Mouse (Mus musculus) hindbrain, embryonic 16.5 days (tissue): ENCODE results near the gene Lars2. TPM values are rescaled to one million over a fixed set of nuclear protein-coding genes. Genes with fewer than 3 reads are reported as not detected.

Source experiments
- ATAC-seq: fragments of 200-750 bp; cut with Nextera tagmentation; 2 replicates; pipeline ENCODE4 v1.8.0; 2017; ENCODE audit warnings: moderate TSS enrichment, moderate library complexity
- H3K27ac ChIP-seq: fragments of 300-500 bp; sonication (generic); 2 replicates; pipeline ENCODE4 v1.5.1; 2014; ENCODE audit warnings: low read depth, mild to moderate bottlenecking, control low read depth, low read length, moderate library complexity
- H3K27me3 ChIP-seq: fragments of 300-500 bp; sonication (generic); replicated peaks from 2 replicates; pipeline ENCODE4 v1.6.1; 2014; ENCODE audit warnings: low read length; ENCODE audit not compliant: control insufficient read depth, insufficient read depth
- H3K36me3 ChIP-seq: fragments of 300-500 bp; sonication (generic); 2 replicates; pipeline ENCODE4 v1.6.1; 2014; ENCODE audit warnings: mild to moderate bottlenecking, low read length, moderate library complexity, mixed read lengths; ENCODE audit not compliant: control insufficient read depth, insufficient read depth
- H3K4me1 ChIP-seq: fragments of 300-500 bp; sonication (generic); 2 replicates; pipeline ENCODE4 v1.6.1; 2014; ENCODE audit warnings: low read depth, low read length; ENCODE audit not compliant: control insufficient read depth, insufficient read depth
- H3K4me2 ChIP-seq: fragments of 300-500 bp; sonication (generic); 2 replicates; pipeline ENCODE4 v1.6.1; 2014; ENCODE audit warnings: mild to moderate bottlenecking, low read length, control low read depth, moderate library complexity
- H3K4me3 ChIP-seq: fragments of 300-500 bp; sonication (generic); 2 replicates; pipeline ENCODE4 v1.5.1; 2014; ENCODE audit warnings: mild to moderate bottlenecking, low read length, control low read depth, moderate library complexity
- H3K9ac ChIP-seq: fragments of 300-500 bp; sonication (generic); 2 replicates; pipeline ENCODE4 v1.6.1; 2014; ENCODE audit warnings: low read depth, mild to moderate bottlenecking, control low read depth, low read length, moderate library complexity
- H3K9me3 ChIP-seq: fragments of 300-500 bp; sonication (generic); 2 replicates; pipeline ENCODE4 v1.6.1; 2014; ENCODE audit warnings: mild to moderate bottlenecking, low read length, moderate library complexity; ENCODE audit not compliant: control insufficient read depth
- WGBS: fragments of 180-500 bp; shearing (Covaris S2); extraction: QIAGEN DNeasy Blood & Tissue Kit; methylation state at CpG from one replicate; pipeline ENCODE4 v1.1.7; 2014; 5-methylcytosine and 5-hydroxymethylcytosine counted together
- polyA plus RNA-seq: library from polyadenylated mRNA; unstranded; fragments of >200 nt; fragmentation: Nextera tagmentation; extraction: Ambion mirVana; gene quantifications from 2 replicates; pipeline ENCODE4 v1.2.1, GENCODE M21; 2015

Gene Lars2
- polyA plus RNA-seq, 1 experiment from 2014 or later = 610 TPM

DNA sequence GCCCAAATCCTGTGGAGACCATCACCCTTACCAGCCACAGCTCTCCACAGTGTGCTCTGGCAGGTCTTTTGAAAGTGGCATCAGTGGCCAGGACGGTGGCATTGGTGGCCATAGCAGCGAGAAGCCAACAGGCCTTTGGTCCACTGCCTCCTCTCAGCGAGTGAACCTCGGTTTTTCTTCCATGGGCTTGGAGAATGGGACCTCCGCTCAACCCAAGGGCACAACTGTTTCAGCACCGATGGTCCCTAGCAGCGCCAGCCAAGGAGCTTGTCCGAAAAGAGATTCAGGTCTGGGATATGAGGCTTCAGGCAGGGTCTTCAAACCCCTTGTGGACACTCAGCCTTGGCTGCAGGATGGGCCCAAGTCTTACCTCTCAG, 113.1 kb downstream of the Lars2 start:
- Histone ChIP-seq H3K27ac (no peak overlapping the region), H3K36me3 (no peaks in the 10 kb centered on the region), H3K4me3 (no peak overlapping the region), H3K4me2 (peak overlapping the region; percentile 57), H3K9ac (no peak overlapping the region), H3K9me3 (no peaks in the 10 kb centered on the region), H3K4me1 (peaks cover 6% of the 10 kb centered on the region; the same call in 1 of the 2 replicates), H3K27me3 (no peaks in the 10 kb centered on the region)
- ATAC-seq = no peak
- 94% methylated on average over 8 of the region's 8 CpGs for WGBS

DNA sequence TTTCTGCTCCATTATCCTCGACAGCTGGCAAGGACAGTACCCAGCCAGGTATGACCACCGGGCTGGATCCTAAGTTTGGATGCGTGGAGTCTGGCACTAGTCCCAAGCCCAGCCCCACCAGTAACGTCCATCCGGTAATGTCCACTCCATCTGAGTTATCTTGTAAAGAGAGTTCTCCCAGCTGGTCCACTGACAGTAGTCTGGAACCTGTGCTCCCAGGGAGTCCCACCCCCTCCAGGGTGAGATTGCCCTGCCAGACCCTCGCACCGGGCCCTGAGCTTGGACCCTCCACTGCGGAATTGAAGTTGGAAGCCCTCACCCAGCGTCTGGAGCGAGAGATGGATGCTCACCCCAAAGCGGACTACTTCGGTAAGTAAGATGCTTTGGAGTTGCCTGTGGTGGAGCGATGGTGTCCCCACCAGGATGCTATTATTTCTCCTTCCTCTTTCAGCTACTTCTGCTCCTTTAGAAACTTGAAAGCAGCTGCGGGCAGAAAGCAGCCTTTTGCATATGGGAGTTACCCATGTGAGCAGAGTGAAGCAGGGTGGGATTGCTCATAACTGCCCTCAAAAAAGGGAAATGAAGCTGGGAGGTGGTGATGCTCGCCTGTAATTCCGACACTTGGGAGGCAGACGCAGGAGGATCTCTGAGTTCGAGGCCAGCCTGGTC, 113.7 kb downstream of the Lars2 start:
- Histone ChIP-seq H3K36me3 (no peaks in the 10 kb centered on the region), H3K4me2 (peak overlapping the region; percentile 57), H3K9ac (no peak overlapping the region), H3K9me3 (no peaks in the 10 kb centered on the region), H3K4me1 (peaks cover 6% of the 10 kb centered on the region; the same call in 1 of the 2 replicates), H3K27me3 (no peaks in the 10 kb centered on the region), H3K4me3 (no peak overlapping the region), H3K27ac (no peak overlapping the region)
- WGBS = 75% methylated on average over 18 of the region's 18 CpGs
- no peak for ATAC-seq

DNA sequence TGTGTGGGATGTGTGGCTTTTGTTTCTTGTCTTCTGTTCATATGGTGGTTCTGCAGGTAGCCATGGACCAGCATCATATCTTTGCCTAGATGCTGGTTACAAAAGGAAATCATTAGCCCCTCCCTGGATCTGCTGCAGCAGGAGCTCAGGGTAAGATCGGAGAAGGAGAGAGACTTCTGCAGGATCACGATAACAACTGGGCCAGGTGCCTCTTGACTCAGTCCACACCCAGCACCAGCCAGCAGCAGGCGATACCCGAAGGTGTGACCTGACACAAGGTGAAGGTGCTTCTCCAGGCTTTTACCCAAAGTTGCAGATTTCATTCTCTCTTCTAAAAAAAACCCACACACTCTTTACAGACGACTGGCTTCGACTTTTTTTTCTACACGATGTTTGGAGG, 114.4 kb downstream of the Lars2 start:
- H3K27me3 ChIP-seq = no peaks in the 10 kb centered on the region
- peak overlapping the region; percentile 57 for H3K4me2 ChIP-seq
- no peak for ATAC-seq
- no peak overlapping the region for H3K9ac ChIP-seq
- H3K36me3 ChIP-seq = no peaks in the 10 kb centered on the region
- no peak overlapping the region for H3K4me3 ChIP-seq
- H3K4me1 ChIP-seq = peaks cover 6% of the 10 kb centered on the region; the same call in 1 of the 2 replicates
- H3K9me3 ChIP-seq = no peaks in the 10 kb centered on the region
- 75% methylated on average over 7 of the region's 7 CpGs for WGBS
- H3K27ac ChIP-seq = no peak overlapping the region

DNA sequence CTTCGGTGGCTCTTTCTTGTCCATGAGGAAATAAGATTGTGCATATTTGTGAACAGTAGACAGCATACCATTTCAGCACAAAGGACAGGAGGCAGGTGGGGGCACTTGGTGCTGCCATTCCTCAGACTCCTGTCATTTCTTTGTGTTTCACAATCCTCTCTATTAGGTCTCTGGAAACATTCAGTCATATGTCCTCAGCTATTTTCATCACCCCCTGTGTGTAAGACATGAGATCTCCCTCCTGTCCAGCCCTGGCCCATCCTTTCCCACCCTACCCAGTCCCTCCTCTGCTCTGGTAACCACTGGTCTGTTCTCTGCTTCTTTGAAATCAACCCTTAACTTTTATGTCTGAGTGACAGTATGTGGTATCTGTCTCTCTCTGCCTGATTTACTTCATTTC, 116.9 kb downstream of the Lars2 start:
- Histone ChIP-seq H3K36me3 (no peaks in the 10 kb centered on the region), H3K27me3 (no peaks in the 10 kb centered on the region), H3K9ac (no peak overlapping the region), H3K4me1 (peaks cover 6% of the 10 kb centered on the region; the same call in 1 of the 2 replicates), H3K4me2 (no peak overlapping the region), H3K9me3 (no peaks in the 10 kb centered on the region), H3K4me3 (no peak overlapping the region), H3K27ac (no peak overlapping the region)
- no peak for ATAC-seq
- 90% methylated on average over 1 of the region's 1 CpGs for WGBS

DNA sequence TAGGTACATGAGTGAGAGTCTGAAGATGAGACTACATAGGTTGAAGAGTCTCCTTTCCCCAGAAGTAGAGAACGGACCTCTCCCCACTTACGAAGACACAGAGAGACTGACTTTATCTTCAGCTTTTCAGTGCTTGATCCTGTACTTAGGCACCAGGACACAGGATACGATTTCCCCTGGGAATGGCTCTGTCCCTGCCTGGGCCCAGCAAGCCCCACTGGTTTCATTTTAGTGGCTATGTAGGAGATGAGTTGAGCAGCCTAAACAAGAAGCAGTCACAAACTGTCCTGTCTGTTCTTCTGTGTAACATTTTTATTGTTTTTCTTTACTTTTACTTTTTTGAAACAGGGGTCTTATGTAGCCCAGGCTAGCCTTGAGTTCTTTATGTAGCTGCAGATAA, 118.1 kb downstream of the Lars2 start:
- Histone ChIP-seq H3K9me3 (no peaks in the 10 kb centered on the region), H3K4me3 (no peak overlapping the region), H3K4me1 (peaks cover 6% of the 10 kb centered on the region; the same call in 1 of the 2 replicates), H3K36me3 (no peaks in the 10 kb centered on the region), H3K9ac (no peak overlapping the region), H3K4me2 (no peak overlapping the region), H3K27ac (no peak overlapping the region), H3K27me3 (no peaks in the 10 kb centered on the region)
- ATAC-seq = no peak
- 92% methylated on average over 3 of the region's 3 CpGs for WGBS

DNA sequence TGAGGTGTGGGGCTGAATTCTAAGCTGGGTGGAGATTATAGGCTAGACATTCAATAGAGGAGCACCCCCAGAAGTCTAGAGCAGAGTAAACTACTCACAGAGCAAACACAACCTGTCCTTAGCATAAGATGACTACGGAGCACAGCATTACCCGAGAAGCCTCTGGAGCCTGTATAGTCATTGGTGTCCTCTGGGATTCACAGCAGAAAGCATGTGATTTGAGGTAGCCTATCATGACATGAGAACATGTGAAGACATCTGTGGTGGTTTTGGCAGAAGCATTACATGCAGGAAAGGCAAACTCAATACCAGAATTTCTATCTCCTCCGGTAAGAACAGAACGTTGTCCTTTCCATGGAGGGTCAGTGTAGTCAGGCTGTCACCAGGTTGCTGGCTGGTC, 118.8 kb downstream of the Lars2 start:
- Histone ChIP-seq H3K27me3 (no peaks in the 10 kb centered on the region), H3K4me3 (no peak overlapping the region), H3K36me3 (no peaks in the 10 kb centered on the region), H3K27ac (no peak overlapping the region), H3K9me3 (no peaks in the 10 kb centered on the region), H3K4me2 (no peak overlapping the region), H3K9ac (no peak overlapping the region), H3K4me1 (0 out of 2 replicates have a peak, but pooled peaks cover 2% of the 10 kb centered on the region)
- no peak for ATAC-seq
- 85% methylated on average over 4 of the region's 4 CpGs for WGBS

DNA sequence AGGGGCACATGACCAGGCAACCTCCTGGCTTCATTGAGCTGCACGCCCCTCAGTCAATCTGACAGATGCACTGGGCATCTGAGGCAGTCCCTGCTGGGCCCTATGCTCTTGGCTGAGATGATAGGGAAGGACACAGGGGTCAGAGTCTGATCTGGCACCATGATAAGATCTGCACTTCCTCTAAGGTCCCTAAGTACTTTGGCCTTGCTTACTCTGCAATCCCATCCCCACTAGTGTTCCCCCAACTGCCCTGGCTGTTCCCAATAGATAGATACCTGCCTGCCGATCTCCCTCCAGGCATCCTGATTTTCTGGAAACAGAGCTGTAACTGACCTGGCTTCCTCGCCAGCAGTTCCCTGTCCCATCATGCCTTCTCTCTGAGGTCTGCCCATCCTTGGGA, 119.9 kb downstream of the Lars2 start:
- H3K9ac ChIP-seq = no peak overlapping the region
- H3K36me3 ChIP-seq = no peaks in the 10 kb centered on the region
- H3K4me1 ChIP-seq = no peaks in the 10 kb centered on the region; the same call in 1 of the 2 replicates
- no peak overlapping the region for H3K4me2 ChIP-seq
- H3K9me3 ChIP-seq = no peaks in the 10 kb centered on the region
- H3K4me3 ChIP-seq = no peak overlapping the region
- ATAC-seq = no peak
- 78% methylated on average over 3 of the region's 3 CpGs for WGBS
- H3K27ac ChIP-seq = no peak overlapping the region
- H3K27me3 ChIP-seq = no peaks in the 10 kb centered on the region

DNA sequence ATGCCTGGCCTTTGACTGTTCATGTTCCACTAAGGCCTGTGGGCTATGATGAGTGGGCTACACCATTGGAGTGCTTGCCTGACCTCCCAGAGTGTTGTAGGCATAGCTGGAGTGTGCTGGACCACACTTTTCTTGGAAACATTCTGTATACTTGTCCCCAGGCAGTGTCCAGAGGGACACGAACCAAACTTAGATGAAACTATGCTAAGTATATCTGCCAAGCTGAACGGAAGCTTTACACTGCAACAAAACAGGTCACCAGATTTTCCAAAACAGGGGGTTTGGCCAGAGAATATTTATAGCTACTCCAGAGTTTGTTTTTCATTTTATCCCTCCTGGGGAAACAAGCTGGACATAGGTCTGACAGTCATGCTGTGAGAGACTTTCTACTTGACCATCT, 122.3 kb downstream of the Lars2 start:
- no peak overlapping the region for H3K27ac ChIP-seq
- no peaks in the 10 kb centered on the region for H3K36me3 ChIP-seq
- WGBS = 76% methylated on average over 2 of the region's 2 CpGs
- no peak for ATAC-seq
- H3K4me1 ChIP-seq = peaks cover 4% of the 10 kb centered on the region; the same call in 1 of the 2 replicates
- H3K4me2 ChIP-seq = no peak overlapping the region
- H3K27me3 ChIP-seq = no peaks in the 10 kb centered on the region
- H3K4me3 ChIP-seq = no peak overlapping the region
- H3K9me3 ChIP-seq = no peaks in the 10 kb centered on the region
- no peak overlapping the region for H3K9ac ChIP-seq

DNA sequence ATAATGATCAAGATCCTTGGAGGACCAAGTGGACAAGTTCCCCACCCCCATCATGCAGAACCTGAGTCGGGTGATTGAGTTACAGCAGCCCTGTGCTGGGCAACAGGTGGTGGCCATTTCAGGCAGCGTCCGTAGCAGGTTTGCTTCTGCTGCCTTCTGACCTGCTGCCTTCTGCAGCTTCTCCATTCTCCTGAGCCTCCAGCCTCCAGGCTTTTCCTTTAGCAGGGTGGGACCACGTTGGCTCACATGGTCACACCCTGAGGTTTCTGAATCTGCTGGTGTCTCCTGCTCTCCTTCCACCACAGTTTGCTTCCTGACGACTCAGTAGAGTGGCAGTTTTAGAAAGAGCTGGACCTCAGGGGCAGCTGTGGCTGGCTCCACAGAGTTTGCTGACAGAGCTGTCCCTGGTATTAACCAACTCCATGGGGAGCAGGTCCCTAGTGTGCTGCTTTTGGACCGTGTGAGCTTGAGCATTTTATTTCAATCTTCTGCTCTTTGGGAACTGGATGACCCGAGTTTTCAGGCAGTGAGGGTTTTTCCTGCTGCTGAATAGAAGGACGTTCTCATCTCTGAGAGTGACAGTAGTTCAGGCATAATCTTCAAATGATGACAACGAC, 123.1 kb downstream of the Lars2 start:
- Histone ChIP-seq H3K4me3 (no peak overlapping the region), H3K27me3 (no peaks in the 10 kb centered on the region), H3K36me3 (no peaks in the 10 kb centered on the region), H3K9ac (no peak overlapping the region), H3K4me1 (peaks cover 4% of the 10 kb centered on the region; the same call in 1 of the 2 replicates), H3K27ac (no peak overlapping the region), H3K9me3 (no peaks in the 10 kb centered on the region), H3K4me2 (no peak overlapping the region)
- WGBS = 73% methylated on average over 9 of the region's 9 CpGs
- ATAC-seq = no peak
